Comparison of ENCODE assay signal across 8 mouse cellular contexts in genomic region chr15:89177121-89177520, GRCm38 (mm10). TPM values are rescaled to one million over a fixed set of nuclear protein-coding genes. Genes with fewer than 3 reads are reported as not detected.
DNase-seq lines count a peak whose midpoint lies in the region; ATAC-seq lines count a peak whose summit lies in the region.

No protein-coding gene starts in this region.

- no peaks in the 10 kb centered on the region for H3K27me3 ChIP-seq in forebrain, embryonic 13.5 days
- H3K27me3 ChIP-seq in hindbrain, embryonic 10.5 days (ENCODE audit: insufficient read depth, poor library complexity, severe bottlenecking): 0 out of 2 replicates have a peak, but pooled peaks cover 6% of the 10 kb centered on the region
- no peaks in the 10 kb centered on the region for H3K27me3 ChIP-seq in limb, embryonic 10.5 days (ENCODE audit: low read depth, poor library complexity, severe bottlenecking)
- no peaks in the 10 kb centered on the region for H3K27me3 ChIP-seq in splenic B cell, adult 2 months (ENCODE audit: control insufficient read depth, insufficient read depth, low read length, poor library complexity, severe bottlenecking)

- DNase-seq in CD4-positive, CD25-positive, alpha-beta regulatory T cell, adult 2 months (ENCODE audit: low read depth, low spot score): peak; percentile 42
- peak; percentile 90 for DNase-seq in adrenal gland, postnatal 25 days
- DNase-seq in hindbrain, embryonic 10.5 days (ENCODE audit: low spot score): no peak
- DNase-seq in limb, embryonic 10.5 days (ENCODE audit: low spot score): no peak
- DNase-seq in splenic B cell, adult 2 months (ENCODE audit: low read depth, low spot score): peak; percentile 53

- peak overlapping the region; percentile 19 for H3K4me3 ChIP-seq in forebrain, embryonic 13.5 days
- peak overlapping the region; percentile 87 for H3K4me3 ChIP-seq in hindbrain, embryonic 10.5 days
- H3K4me3 ChIP-seq in limb, embryonic 10.5 days: 0 out of 2 replicates have a peak overlapping the region, but pooled peaks have one; percentile 23

- H3K36me3 ChIP-seq in forebrain, embryonic 13.5 days (ENCODE audit: poor library complexity, severe bottlenecking): no peaks in the 10 kb centered on the region
- 0 out of 2 replicates have a peak, but pooled peaks cover 13% of the 10 kb centered on the region for H3K36me3 ChIP-seq in hindbrain, embryonic 10.5 days
- H3K36me3 ChIP-seq in limb, embryonic 10.5 days: peaks cover 14% of the 10 kb centered on the region; the same call in 1 of the 2 replicates
- no peaks in the 10 kb centered on the region for H3K36me3 ChIP-seq in splenic B cell, adult 2 months (ENCODE audit: control insufficient read depth, insufficient read depth, low read length, poor library complexity, severe bottlenecking)

- ATAC-seq in CD4-positive, CD25-positive, alpha-beta regulatory T cell, adult 4 months: no peak
- no peak for ATAC-seq in forebrain, embryonic 13.5 days
- peak; percentile 41 for ATAC-seq in megakaryocyte progenitor cell, adult 5-6 weeks (replicated peaks; ENCODE audit: poor library complexity)

- H3K9me3 ChIP-seq in forebrain, embryonic 13.5 days (replicated peaks): no peaks in the 10 kb centered on the region
- H3K9me3 ChIP-seq in hindbrain, embryonic 10.5 days: no peaks in the 10 kb centered on the region
- H3K9me3 ChIP-seq in limb, embryonic 10.5 days (replicated peaks): no peaks in the 10 kb centered on the region

- H3K9ac ChIP-seq in forebrain, embryonic 13.5 days: peak overlapping the region; percentile 18; the same call in 1 of the 2 replicates

- peak overlapping the region; percentile 85 for H3K4me2 ChIP-seq in forebrain, embryonic 13.5 days

- peaks cover 93% of the 10 kb centered on the region for H3K4me1 ChIP-seq in forebrain, embryonic 13.5 days
- H3K4me1 ChIP-seq in hindbrain, embryonic 10.5 days (replicated peaks): peaks cover 98% of the 10 kb centered on the region
- peaks cover 91% of the 10 kb centered on the region for H3K4me1 ChIP-seq in limb, embryonic 10.5 days

- 8% methylated on average over 5 of the region's 5 CpGs for WGBS in forebrain, embryonic 13.5 days
- 15% methylated on average over 5 of the region's 5 CpGs for WGBS in hindbrain, embryonic 10.5 days
- 21% methylated on average over 5 of the region's 5 CpGs for whole genome bisulfite sequencing in limb, embryonic 10.5 days

- H3K27ac ChIP-seq in forebrain, embryonic 13.5 days: peak overlapping the region; percentile 63
- H3K27ac ChIP-seq in hindbrain, embryonic 10.5 days: peak overlapping the region; percentile 99
- peak overlapping the region; percentile 74 for H3K27ac ChIP-seq in limb, embryonic 10.5 days

RNA-seq across cellular contexts. Expression of gene Plxnb2, which starts 3.5 kb away (rescaled TPM):
- polyA plus RNA-seq in CD4-positive, CD25-positive, alpha-beta regulatory T cell, adult 4 months (2017; shearing (Covaris generic)): 1 to 10 TPM in 1 of 2 experiments, under 1 TPM in 1; 0.85 to 2.8 TPM
- total RNA-seq in adrenal gland, postnatal 25 days (2021): 121 and 144 TPM in 2 replicates
- 101 and 130 TPM in 2 replicates for polyA plus RNA-seq in forebrain, embryonic 13.5 days (2015; fragmentation: Nextera tagmentation; extraction: Ambion mirVana)
- polyA plus RNA-seq in hindbrain, embryonic 10.5 days (2016; fragmentation: Nextera tagmentation; extraction: Ambion mirVana): 133 and 155 TPM in 2 replicates
- polyA plus RNA-seq in limb, embryonic 10.5 days (2016; fragmentation: Nextera tagmentation; extraction: Ambion mirVana): 147 and 162 TPM in 2 replicates
- total RNA-seq in megakaryocyte progenitor cell, adult 5-6 weeks (2015): 12.1 and 12.6 TPM in 2 replicates
- 9.3 and 14.5 TPM in 2 replicates for total RNA-seq in megakaryocyte progenitor cell, adult 5-6 weeks (2017)

RNA-seq across cellular contexts. Expression of gene Dennd6b, which starts 19.2 kb away (rescaled TPM):
- polyA plus RNA-seq in CD4-positive, CD25-positive, alpha-beta regulatory T cell, adult 4 months (2017; shearing (Covaris generic)): 10 to 100 TPM; 13.5 to 18.4 TPM
- 5.7 and 9.1 TPM in 2 replicates for total RNA-seq in adrenal gland, postnatal 25 days (2021)
- polyA plus RNA-seq in forebrain, embryonic 13.5 days (2015; fragmentation: Nextera tagmentation; extraction: Ambion mirVana): 40.7 and 47.7 TPM in 2 replicates
- 29.7 and 40.1 TPM in 2 replicates for polyA plus RNA-seq in hindbrain, embryonic 10.5 days (2016; fragmentation: Nextera tagmentation; extraction: Ambion mirVana)
- polyA plus RNA-seq in limb, embryonic 10.5 days (2016; fragmentation: Nextera tagmentation; extraction: Ambion mirVana): 21.2 and 27.5 TPM in 2 replicates
- total RNA-seq in megakaryocyte progenitor cell, adult 5-6 weeks (2015): 1.6 and 2.4 TPM in 2 replicates
- total RNA-seq in megakaryocyte progenitor cell, adult 5-6 weeks (2017): 1.3 and 2.5 TPM in 2 replicates

RNA-seq across cellular contexts. Expression of gene Mapk11, which starts 27.7 kb away (rescaled TPM):
- polyA plus RNA-seq in CD4-positive, CD25-positive, alpha-beta regulatory T cell, adult 4 months (2017; shearing (Covaris generic)): 10 to 100 TPM; 21.7 to 39.5 TPM
- total RNA-seq in adrenal gland, postnatal 25 days (2021): 4.1 and 6.1 TPM in 2 replicates
- polyA plus RNA-seq in forebrain, embryonic 13.5 days (2015; fragmentation: Nextera tagmentation; extraction: Ambion mirVana): 43.0 and 45.5 TPM in 2 replicates
- 34.9 and 46.6 TPM in 2 replicates for polyA plus RNA-seq in hindbrain, embryonic 10.5 days (2016; fragmentation: Nextera tagmentation; extraction: Ambion mirVana)
- 20.3 and 21.8 TPM in 2 replicates for polyA plus RNA-seq in limb, embryonic 10.5 days (2016; fragmentation: Nextera tagmentation; extraction: Ambion mirVana)
- not detected in 2 replicates for total RNA-seq in megakaryocyte progenitor cell, adult 5-6 weeks (2015)
- total RNA-seq in megakaryocyte progenitor cell, adult 5-6 weeks (2017): 0.10 TPM in 1 of 2 replicates, not detected in the other

RNA-seq across cellular contexts. Expression of gene Ppp6r2, which starts 34.2 kb away (rescaled TPM):
- polyA plus RNA-seq in CD4-positive, CD25-positive, alpha-beta regulatory T cell, adult 4 months (2017; shearing (Covaris generic)): 10 to 100 TPM; 25.3 to 28.0 TPM
- total RNA-seq in adrenal gland, postnatal 25 days (2021): 43.3 and 45.8 TPM in 2 replicates
- polyA plus RNA-seq in forebrain, embryonic 13.5 days (2015; fragmentation: Nextera tagmentation; extraction: Ambion mirVana): 68.5 and 71.7 TPM in 2 replicates
- polyA plus RNA-seq in hindbrain, embryonic 10.5 days (2016; fragmentation: Nextera tagmentation; extraction: Ambion mirVana): 27.2 and 45.7 TPM in 2 replicates
- polyA plus RNA-seq in limb, embryonic 10.5 days (2016; fragmentation: Nextera tagmentation; extraction: Ambion mirVana): 15.4 and 21.2 TPM in 2 replicates
- 8.5 and 11.8 TPM in 2 replicates for total RNA-seq in megakaryocyte progenitor cell, adult 5-6 weeks (2015)
- 9.8 and 11.2 TPM in 2 replicates for total RNA-seq in megakaryocyte progenitor cell, adult 5-6 weeks (2017)

RNA-seq across cellular contexts. Expression of gene Mapk12, which starts 36.6 kb away (rescaled TPM):
- polyA plus RNA-seq in CD4-positive, CD25-positive, alpha-beta regulatory T cell, adult 4 months (2017; shearing (Covaris generic)): 1 to 10 TPM; 5.2 to 5.6 TPM
- total RNA-seq in adrenal gland, postnatal 25 days (2021): 8.1 and 11.3 TPM in 2 replicates
- 9.1 and 11.7 TPM in 2 replicates for polyA plus RNA-seq in forebrain, embryonic 13.5 days (2015; fragmentation: Nextera tagmentation; extraction: Ambion mirVana)
- 23.7 and 28.5 TPM in 2 replicates for polyA plus RNA-seq in hindbrain, embryonic 10.5 days (2016; fragmentation: Nextera tagmentation; extraction: Ambion mirVana)
- polyA plus RNA-seq in limb, embryonic 10.5 days (2016; fragmentation: Nextera tagmentation; extraction: Ambion mirVana): 21.5 and 26.4 TPM in 2 replicates
- 0.49 TPM in 1 of 2 replicates, not detected in the other for total RNA-seq in megakaryocyte progenitor cell, adult 5-6 weeks (2015)
- 0.04 and 0.47 TPM in 2 replicates for total RNA-seq in megakaryocyte progenitor cell, adult 5-6 weeks (2017)

Comparison
In these comparisons a context has a peak if more than half of its experiments do, and no peak if none do; other contexts are left out.
1. DNase-seq: peak in CD4-positive, CD25-positive, alpha-beta regulatory T cell, adult 2 months (single experiment), adrenal gland, postnatal 25 days (single experiment) and splenic B cell, adult 2 months (single experiment); none in hindbrain, embryonic 10.5 days (single experiment) and limb, embryonic 10.5 days (single experiment).
2. H3K4me3 ChIP-seq: peak in every context shown above with its lines; median percentile 87 in hindbrain, embryonic 10.5 days; 23 in limb, embryonic 10.5 days; 19 in forebrain, embryonic 13.5 days.
3. RNA of gene Plxnb2, which starts 3.5 kb away (polyA plus RNA-seq): 147 to 162 TPM in limb, embryonic 10.5 days, 133 to 155 TPM in hindbrain, embryonic 10.5 days and 101 to 130 TPM in forebrain, embryonic 13.5 days; 0.85 to 2.8 TPM in CD4-positive, CD25-positive, alpha-beta regulatory T cell, adult 4 months; every median in the first group is over 10 times any median in the second.
4. Peak in every context shown above with its lines, with median percentiles within 50 percentile points of each other: H3K27ac ChIP-seq.